Mouse (Mus musculus) ovary, adult 2 months (tissue): ENCODE measurements around the gene Gm20865. TPM values are rescaled to one million over a fixed set of nuclear protein-coding genes. Genes with fewer than 3 reads are reported as not detected.

ENCODE experiments used
- polyA plus RNA-seq: library from polyadenylated mRNA; depleted of rRNA; stranded (reverse); fragments of >200 nt; gene quantifications from 2 replicates; pipeline ENCODE4 v1.2.3, GENCODE M21; 2012; rRNA removed

The Gm20865 gene
- not detected in 2 replicates for polyA plus RNA-seq

DNA sequence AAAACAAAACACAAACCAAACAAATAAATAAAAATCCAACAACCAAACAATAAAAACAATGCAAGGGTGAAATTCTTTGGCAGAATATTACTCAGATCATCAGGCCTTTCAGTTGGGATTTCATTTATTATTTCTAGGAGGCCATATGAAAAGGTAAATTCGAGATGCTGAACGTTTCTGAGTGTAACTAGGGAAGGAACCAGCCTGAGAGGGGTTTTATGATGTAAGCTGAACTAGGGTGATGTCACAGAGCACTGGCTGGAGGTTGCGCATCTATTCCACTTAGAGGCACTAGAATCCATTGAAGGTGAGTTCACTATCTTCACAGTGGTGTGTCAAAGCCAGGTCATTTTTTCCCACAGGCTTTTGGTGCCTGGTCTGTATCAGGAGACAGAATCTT, at the start of gene Gm20865:
TSS of gene Gm20865 (plus strand) at position 301 of the 400 bp plus-strand sequence.

Other genes starting within 250 kb of the Gm20865 start
- not detected in 2 replicates for gene Gm29866, start 247.9 kb upstream of the Gm20865 start, polyA plus RNA-seq
- gene Gm20909, start 77.0 kb upstream of the Gm20865 start, polyA plus RNA-seq, result not detected in 2 replicates